Mouse (Mus musculus): ENCODE data around the gene Arhgef12.

DNA sequence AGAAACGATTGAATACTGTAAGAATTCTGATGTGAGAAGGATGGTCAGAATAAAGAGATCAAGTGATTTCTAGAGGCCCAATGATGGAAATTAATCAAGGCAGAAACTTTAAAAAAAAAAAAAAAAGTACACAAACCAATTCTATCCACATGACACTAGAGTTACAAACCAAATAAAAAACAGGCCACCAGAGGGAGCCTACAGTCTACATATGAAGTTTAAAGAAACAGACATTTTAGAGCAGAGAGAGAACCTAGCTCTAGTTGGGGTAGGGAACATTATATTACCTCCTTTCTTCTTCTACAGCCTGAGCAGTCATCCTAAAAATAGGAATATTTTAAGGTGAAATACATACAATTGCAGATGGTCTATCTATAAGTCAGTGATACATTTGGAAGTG lies 107.0 kb downstream of the Arhgef12 start:
- TF ChIP-seq CTCF (IDR thresholded peaks at IDR 0.05; ENCODE audit: low read depth, low read length) (no peak), GATA1 (IDR thresholded peaks at IDR 0.05; ENCODE audit: borderline replicate concordance, low read length) (no peak), TAL1 (conservative IDR thresholded peaks at IDR 0.05; ENCODE audit: low read depth, low read length) (no peak)

Measured in G1E (cell line).